Mouse (Mus musculus) cortical plate, adult 2 months (tissue): ENCODE measurements at regions not wholly inside any gene's neighbourhood (a gene's known extent, or its start where the extent isn't known, plus 50 kb on each side); places are given as distances from the start of the nearest gene placed in this dataset.

Source experiments
- CTCF ChIP-seq: fragments of 200-500 bp; IDR thresholded peaks from 2 replicates; pipeline ENCODE4 v1.5.1; 2011; ENCODE audit warnings: mild to moderate bottlenecking, control low read depth, low read length; ENCODE audit not compliant: insufficient read depth; ENCODE audit errors: extremely low read depth
- POLR2A ChIP-seq: fragments of 200-500 bp; IDR thresholded peaks from 2 replicates; pipeline ENCODE4 v1.6.1; 2011; ENCODE audit warnings: mild to moderate bottlenecking, low read length, control low read depth; ENCODE audit not compliant: insufficient read depth; ENCODE audit errors: extremely low read depth

GRCm38 (mm10) chr4:131356316-131356715, 412.1 kb downstream of the Matn1 start:
- TF ChIP-seq CTCF (no peak), POLR2A (no peak)
